Mouse (Mus musculus): ENCODE data around the gene Cnot11. TPM values are rescaled to one million over a fixed set of nuclear protein-coding genes. Genes with fewer than 3 reads are reported as not detected.

Cnot11 gene
- total RNA-seq (2014; rRNA removed): 26.4 and 31.7 TPM in 2 replicates
- polyA plus RNA-seq (2015; fragmentation: Nextera tagmentation; extraction: Ambion mirVana): 12.3 and 12.7 TPM in 2 replicates

- H3K4me2 ChIP-seq (ENCODE audit: low read depth, low read length): peak within 1 kb of the TSS; percentile 89
- peaks cover 13% of the 10 kb centered on the region for H3K36me3 ChIP-seq (ENCODE audit: insufficient read depth, low read length)
- TF ChIP-seq CTCF (IDR thresholded peaks at IDR 0.05; ENCODE audit: low read depth): no peak
- 37% methylated on average over 13 of the region's 13 CpGs for WGBS
- peaks cover 6% of the 10 kb centered on the region; the same call in 1 of the 2 replicates for H3K4me1 ChIP-seq (ENCODE audit: insufficient read depth, low read length)
- no peak for ATAC-seq
- DNase-seq (ENCODE audit: low spot score): no peak
- no peaks in the 10 kb centered on the region for H3K27me3 ChIP-seq (ENCODE audit: insufficient read depth, low read length)
- H3K9me3 ChIP-seq (ENCODE audit: low read length): no peaks in the 10 kb centered on the region
- peak within 1 kb of the TSS; percentile 95 for H3K27ac ChIP-seq
- peak within 1 kb of the TSS; percentile 92 for H3K4me3 ChIP-seq (ENCODE audit: low read length)
- peak within 1 kb of the TSS; percentile 96 for H3K9ac ChIP-seq (replicated peaks; ENCODE audit: low read length)
Measured at GRCm38 (mm10) chr1:39534831-39535230, at the start of gene Cnot11. Gene Cnot11, plus strand, starts transcription at chr1:39534992.

- Histone ChIP-seq H3K4me3 (ENCODE audit: low read length) (no peak overlapping the region), H3K9ac (replicated peaks; ENCODE audit: low read length) (no peak overlapping the region), H3K4me1 (ENCODE audit: insufficient read depth, low read length) (peaks cover 3% of the 10 kb centered on the region; the same call in 1 of the 2 replicates), H3K9me3 (ENCODE audit: low read length) (no peaks in the 10 kb centered on the region), H3K36me3 (ENCODE audit: insufficient read depth, low read length) (no peaks in the 10 kb centered on the region), H3K4me2 (ENCODE audit: low read depth, low read length) (no peak overlapping the region), H3K27ac (no peak overlapping the region), H3K27me3 (ENCODE audit: insufficient read depth, low read length) (no peaks in the 10 kb centered on the region)
- WGBS: 66% methylated on average over 3 of the region's 3 CpGs
- no peak for TF ChIP-seq CTCF (IDR thresholded peaks at IDR 0.05; ENCODE audit: low read depth)
- ATAC-seq: no peak
- DNase-seq (ENCODE audit: low spot score): no peak
Measured at GRCm38 (mm10) chr1:39487370-39487769, 47.4 kb upstream of the Cnot11 start.

GRCm38 (mm10) chr1:39493165-39493564 lies 41.6 kb upstream of the Cnot11 start:
- H3K27ac ChIP-seq: no peak overlapping the region
- H3K9ac ChIP-seq (replicated peaks; ENCODE audit: low read length): no peak overlapping the region
- H3K27me3 ChIP-seq (ENCODE audit: insufficient read depth, low read length): no peaks in the 10 kb centered on the region
- H3K36me3 ChIP-seq (ENCODE audit: insufficient read depth, low read length): no peaks in the 10 kb centered on the region
- ATAC-seq (no peak), DNase-seq (ENCODE audit: low spot score) (no peak)
- 90% methylated on average over 5 of the region's 5 CpGs for WGBS
- no peak for TF ChIP-seq CTCF (IDR thresholded peaks at IDR 0.05; ENCODE audit: low read depth)
- H3K4me1 ChIP-seq (ENCODE audit: insufficient read depth, low read length): no peaks in the 10 kb centered on the region
- no peaks in the 10 kb centered on the region for H3K9me3 ChIP-seq (ENCODE audit: low read length)
- H3K4me2 ChIP-seq (ENCODE audit: low read depth, low read length): no peak overlapping the region
- H3K4me3 ChIP-seq (ENCODE audit: low read length): no peak overlapping the region

- Histone ChIP-seq H3K36me3 (ENCODE audit: insufficient read depth, low read length) (no peaks in the 10 kb centered on the region), H3K9ac (replicated peaks; ENCODE audit: low read length) (no peak overlapping the region), H3K9me3 (ENCODE audit: low read length) (no peaks in the 10 kb centered on the region), H3K27ac (no peak overlapping the region), H3K4me2 (ENCODE audit: low read depth, low read length) (no peak overlapping the region), H3K4me1 (ENCODE audit: insufficient read depth, low read length) (no peaks in the 10 kb centered on the region), H3K4me3 (ENCODE audit: low read length) (no peak overlapping the region), H3K27me3 (ENCODE audit: insufficient read depth, low read length) (no peaks in the 10 kb centered on the region)
- no peak for TF ChIP-seq CTCF (IDR thresholded peaks at IDR 0.05; ENCODE audit: low read depth)
- no peak for DNase-seq (ENCODE audit: low spot score)
- 81% methylated on average over 3 of the region's 3 CpGs for WGBS
- no peak for ATAC-seq
Measured at GRCm38 (mm10) chr1:39493664-39494063, 41.1 kb upstream of the Cnot11 start.

- DNase-seq (ENCODE audit: low spot score) (no peak), ATAC-seq (no peak)
- Histone ChIP-seq H3K36me3 (ENCODE audit: insufficient read depth, low read length) (no peaks in the 10 kb centered on the region), H3K9me3 (ENCODE audit: low read length) (no peaks in the 10 kb centered on the region), H3K4me3 (ENCODE audit: low read length) (no peak overlapping the region), H3K4me2 (ENCODE audit: low read depth, low read length) (no peak overlapping the region), H3K9ac (replicated peaks; ENCODE audit: low read length) (no peak overlapping the region), H3K4me1 (ENCODE audit: insufficient read depth, low read length) (no peaks in the 10 kb centered on the region), H3K27ac (no peak overlapping the region), H3K27me3 (ENCODE audit: insufficient read depth, low read length) (no peaks in the 10 kb centered on the region)
- no peak for TF ChIP-seq CTCF (IDR thresholded peaks at IDR 0.05; ENCODE audit: low read depth)
- 90% methylated on average over 4 of the region's 4 CpGs for WGBS
Measured at GRCm38 (mm10) chr1:39496995-39497394, 37.8 kb upstream of the Cnot11 start.

GRCm38 (mm10) chr1:39497748-39498147 lies 37.0 kb upstream of the Cnot11 start:
- Histone ChIP-seq H3K27ac (no peak overlapping the region), H3K9ac (replicated peaks; ENCODE audit: low read length) (no peak overlapping the region), H3K27me3 (ENCODE audit: insufficient read depth, low read length) (no peaks in the 10 kb centered on the region), H3K36me3 (ENCODE audit: insufficient read depth, low read length) (no peaks in the 10 kb centered on the region), H3K9me3 (ENCODE audit: low read length) (no peaks in the 10 kb centered on the region), H3K4me2 (ENCODE audit: low read depth, low read length) (no peak overlapping the region), H3K4me3 (ENCODE audit: low read length) (no peak overlapping the region), H3K4me1 (ENCODE audit: insufficient read depth, low read length) (no peaks in the 10 kb centered on the region)
- no peak for ATAC-seq
- peak; percentile 19; the same call in 1 of the 2 replicates for TF ChIP-seq CTCF (IDR thresholded peaks at IDR 0.05; ENCODE audit: low read depth)
- DNase-seq (ENCODE audit: low spot score): no peak
- 87% methylated on average over 11 of the region's 11 CpGs for WGBS

GRCm38 (mm10) chr1:39499485-39499941 lies 35.3 kb upstream of the Cnot11 start:
- H3K4me2 ChIP-seq (ENCODE audit: low read depth, low read length): no peak overlapping the region
- no peak overlapping the region for H3K4me3 ChIP-seq (ENCODE audit: low read length)
- no peaks in the 10 kb centered on the region for H3K36me3 ChIP-seq (ENCODE audit: insufficient read depth, low read length)
- ATAC-seq (peak; percentile 75), DNase-seq (ENCODE audit: low spot score) (no peak)
- no peak for TF ChIP-seq CTCF (IDR thresholded peaks at IDR 0.05; ENCODE audit: low read depth)
- 84% methylated on average over 2 of the region's 2 CpGs for WGBS
- no peaks in the 10 kb centered on the region for H3K9me3 ChIP-seq (ENCODE audit: low read length)
- H3K9ac ChIP-seq (replicated peaks; ENCODE audit: low read length): no peak overlapping the region
- H3K27me3 ChIP-seq (ENCODE audit: insufficient read depth, low read length): no peaks in the 10 kb centered on the region
- H3K27ac ChIP-seq: no peak overlapping the region
- H3K4me1 ChIP-seq (ENCODE audit: insufficient read depth, low read length): no peaks in the 10 kb centered on the region
